Mouse (Mus musculus) E14TG2a.4 (cell line): ENCODE data around the gene Adgrf3.

ENCODE experiments used
- CTCF ChIP-seq: conservative IDR thresholded peaks from 2 replicates; pipeline ENCODE4 v1.5.1; 2014; ENCODE audit warnings: low read length
- NANOG ChIP-seq: IDR thresholded peaks from 2 replicates; pipeline ENCODE4 v1.6.1; 2014; ENCODE audit warnings: borderline replicate concordance, low read length, mixed read lengths
- POU5F1 ChIP-seq: IDR thresholded peaks from 2 replicates; pipeline ENCODE4 v1.6.1; 2014; ENCODE audit warnings: low read length, borderline replicate concordance

DNA sequence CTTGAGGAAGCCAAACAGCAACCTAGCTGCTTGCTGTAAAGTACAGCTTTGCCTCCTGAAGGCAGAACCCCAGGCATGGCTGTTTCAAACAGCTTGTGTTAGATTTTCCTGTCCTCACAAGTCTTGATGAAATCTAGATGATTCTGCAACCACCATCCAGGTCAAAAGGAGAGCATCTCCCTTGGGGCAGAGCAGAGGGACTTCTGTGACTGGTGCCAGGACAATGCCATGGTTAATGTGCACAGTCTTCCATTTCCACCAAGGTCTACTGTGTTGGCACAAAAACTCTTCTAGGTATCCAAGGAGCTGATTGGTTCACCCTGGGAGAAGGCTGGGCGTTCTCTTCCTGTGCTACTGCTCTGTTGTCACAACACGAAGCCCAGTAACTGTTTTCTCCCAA is 14.2 kb upstream of the Adgrf3 start:
- TF ChIP-seq POU5F1 (no peak), NANOG (no peak), CTCF (no peak)
